Mouse (Mus musculus) urinary bladder, postnatal 4 days (tissue): Measurements from ENCODE around the gene Vps53.

ENCODE experiments used
- DNase-seq, 2 experiments: peaks; one replicate each; pipeline ENCODE4 v3.0.0; 2021 to 2022; ENCODE audit warnings: low spot score in 2 of 2

The Vps53 gene

DNA sequence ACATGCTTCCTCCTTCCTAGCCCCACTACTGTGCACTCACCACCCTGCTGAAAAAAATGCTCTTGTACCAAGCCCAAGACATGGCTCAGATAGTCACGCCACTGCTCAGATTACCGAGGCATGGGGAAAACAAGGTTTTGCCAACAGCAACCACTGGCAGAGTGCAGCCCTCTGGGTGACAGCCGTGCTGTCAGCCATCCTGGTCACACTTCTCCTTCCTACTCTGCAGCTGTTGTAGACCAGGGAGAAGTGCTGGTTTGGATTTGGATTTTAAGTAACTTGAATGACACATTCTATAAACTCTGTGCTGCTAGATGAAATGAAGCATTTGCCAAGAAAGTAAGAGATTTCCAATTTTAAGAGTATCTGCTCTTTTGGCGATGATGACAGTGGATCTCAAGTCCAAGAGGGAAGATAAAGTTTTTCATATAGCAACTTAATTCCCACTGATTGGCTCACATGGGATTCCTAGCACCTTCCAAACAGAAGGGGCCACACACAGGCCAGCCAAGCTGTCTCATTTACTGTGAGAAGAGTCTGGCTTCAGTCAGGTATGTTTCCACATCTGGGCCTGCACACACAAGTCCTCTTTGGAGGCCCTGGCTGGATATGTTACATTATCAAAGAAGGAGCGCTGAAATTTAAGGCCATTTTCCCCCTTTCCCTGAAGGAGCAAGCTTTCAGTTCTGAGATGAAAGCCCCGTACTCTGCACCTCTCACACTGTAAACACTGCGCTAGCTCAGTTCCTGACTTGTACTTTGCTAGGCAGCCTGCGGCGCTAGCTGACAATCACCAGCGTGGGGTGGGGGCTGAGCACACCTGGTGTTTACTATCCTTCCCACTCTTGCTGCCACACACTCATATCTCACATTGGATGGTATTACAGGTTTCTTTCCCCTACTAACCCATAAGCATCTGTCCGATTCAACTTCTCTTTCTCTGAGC, 72.6 kb downstream of the Vps53 start:
- DNase-seq: no peak

- DNase-seq: no peak
Observed at GRCm38 (mm10) chr11:76101154-76101553, 78.3 kb downstream of the Vps53 start.

GRCm38 (mm10) chr11:76099193-76099975, 80.1 kb downstream of the Vps53 start:
- no peak for DNase-seq

DNA sequence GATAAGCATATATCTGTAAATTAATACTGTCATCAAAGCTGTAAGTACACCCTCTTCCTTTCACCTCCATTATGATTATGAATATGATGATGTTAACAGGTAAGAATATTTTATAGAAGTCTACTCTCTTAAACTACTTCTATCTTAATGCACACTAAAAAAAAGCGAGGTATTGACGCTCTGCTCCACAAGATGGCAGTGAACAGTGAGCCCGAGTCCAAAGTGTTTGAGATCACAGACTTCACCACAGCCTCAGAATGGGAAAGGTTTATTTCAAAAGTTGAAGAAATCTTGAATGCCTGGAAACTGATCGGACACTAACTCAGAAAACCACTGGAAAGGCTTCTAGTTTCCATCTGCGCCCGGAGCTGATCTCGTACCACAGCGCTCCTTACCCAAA, 85.8 kb downstream of the Vps53 start:
- no peak for DNase-seq

DNA sequence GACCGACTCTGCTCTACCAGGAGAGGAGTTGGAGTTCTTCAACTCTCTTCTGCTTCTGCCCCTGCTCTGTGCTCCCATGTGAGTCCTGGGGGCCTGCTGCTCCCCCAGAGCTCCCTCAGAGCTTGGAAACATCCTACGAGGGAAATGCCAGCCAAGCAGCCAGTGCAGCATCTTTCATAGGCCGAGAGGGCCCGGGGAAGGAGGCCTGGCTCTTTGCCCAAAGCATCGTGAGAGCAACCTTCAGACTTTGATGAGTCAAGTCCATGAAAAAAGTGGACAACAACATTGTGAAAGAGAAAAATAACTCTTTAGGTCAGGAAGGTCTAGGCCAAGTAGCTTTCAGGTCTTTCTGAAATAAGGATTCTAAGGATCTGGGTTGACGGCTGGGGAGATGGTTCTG, 89.7 kb downstream of the Vps53 start:
- DNase-seq: no peak

GRCm38 (mm10) chr11:76088506-76088905, 90.9 kb downstream of the Vps53 start:
- DNase-seq: no peak

DNA sequence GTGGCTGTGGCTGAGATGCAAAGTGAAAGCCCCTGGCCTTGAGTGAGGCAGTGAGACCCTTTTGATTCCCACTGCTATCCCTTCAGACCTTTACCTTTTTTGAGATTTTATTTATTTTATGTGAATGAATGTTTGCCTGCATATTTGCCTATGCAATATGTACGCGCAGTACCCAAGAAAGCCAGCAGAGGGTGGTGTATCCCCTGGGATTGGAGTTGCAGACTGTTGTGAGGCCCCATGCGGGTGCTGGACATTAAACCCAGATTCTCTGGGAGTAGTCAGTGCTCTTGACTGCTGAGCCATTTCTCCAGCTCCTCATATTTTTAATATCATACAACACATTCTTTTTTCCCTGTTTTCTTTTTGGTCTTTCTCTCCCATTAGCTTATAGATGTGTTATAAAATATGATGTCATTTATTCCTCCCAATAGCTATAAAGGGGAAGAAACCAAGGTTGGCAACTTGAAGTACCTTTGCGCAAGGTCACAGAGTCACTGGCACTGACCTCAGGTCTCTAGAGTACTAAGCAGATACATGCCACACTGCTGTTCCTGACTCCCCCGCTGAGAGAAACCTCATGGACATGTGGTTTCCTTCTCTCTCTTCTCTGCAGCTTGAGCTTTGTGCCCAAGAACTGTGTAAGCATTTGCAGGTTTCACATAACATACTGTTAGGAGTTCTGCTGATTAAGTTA, 93.4 kb downstream of the Vps53 start:
- peak in 1 of 2 experiments; percentile 66 for DNase-seq

DNA sequence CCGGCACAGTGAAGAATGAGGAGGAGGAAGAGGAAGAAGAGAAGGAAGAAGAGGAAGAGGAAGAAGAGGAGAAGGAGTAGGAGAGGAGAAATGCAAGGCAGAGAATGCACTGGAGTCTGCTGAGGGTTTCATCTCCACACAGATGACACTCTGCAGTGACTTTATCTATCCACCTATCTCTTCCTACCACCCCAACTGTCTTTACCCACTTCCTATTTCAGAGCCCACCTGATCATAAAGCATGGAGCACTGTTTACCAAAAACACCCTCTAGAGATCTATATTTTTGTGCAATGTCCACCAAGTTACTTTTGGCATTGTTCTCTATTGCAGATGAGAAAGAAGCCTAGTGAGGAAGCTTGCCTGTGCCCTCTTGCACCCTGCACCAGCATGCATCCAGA, 94.5 kb downstream of the Vps53 start:
- no peak for DNase-seq

- no peak for DNase-seq
Observed at GRCm38 (mm10) chr11:76083941-76084367, 95.5 kb downstream of the Vps53 start.

DNA sequence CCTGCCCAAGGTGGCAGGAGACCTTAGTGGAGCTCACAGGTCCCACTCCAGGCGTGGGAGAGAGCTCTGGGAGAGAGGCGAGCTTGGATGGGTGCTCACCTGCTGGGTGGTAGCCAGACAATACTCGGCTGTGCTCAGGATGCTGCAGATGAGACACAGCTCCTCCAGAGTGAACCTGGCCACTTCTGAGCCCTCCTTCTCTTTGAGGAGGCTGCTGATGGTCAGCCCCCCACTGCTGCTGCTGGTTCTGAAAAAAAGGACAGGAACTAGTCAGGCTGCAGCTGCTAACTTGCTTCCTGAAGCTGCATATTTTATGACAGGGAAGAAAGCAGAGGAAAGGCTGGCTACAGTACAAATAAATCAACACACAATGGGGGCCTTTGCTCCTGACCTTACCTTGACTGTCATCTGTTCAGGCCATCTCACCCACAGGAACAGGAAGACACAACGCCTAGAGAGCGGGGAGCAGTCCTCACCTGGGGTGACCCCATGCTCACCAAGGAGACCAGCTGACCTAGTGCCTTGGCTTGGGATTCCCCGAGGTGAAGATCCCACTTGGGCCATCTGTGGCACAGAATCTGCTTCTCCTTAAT, 98.3 kb downstream of the Vps53 start:
- no peak for DNase-seq

DNA sequence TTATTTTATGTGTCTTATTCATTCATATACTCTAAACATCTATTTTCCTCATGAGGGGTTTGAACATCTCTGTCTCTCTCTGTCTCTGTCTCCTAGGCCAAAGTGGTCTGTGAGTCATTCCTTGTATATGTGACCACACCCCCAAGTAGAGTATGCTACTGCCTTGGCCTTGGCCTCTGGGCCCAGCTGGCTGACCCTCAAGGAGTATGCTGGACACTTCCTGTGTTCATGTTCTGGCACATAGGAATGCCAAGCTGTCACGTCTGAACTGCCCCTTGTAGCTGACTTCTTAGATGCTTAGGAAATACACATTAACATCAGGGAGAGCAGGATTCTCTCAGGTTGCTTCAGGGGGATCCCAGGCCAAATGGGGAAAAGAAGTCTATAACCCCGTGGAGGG, 99.2 kb downstream of the Vps53 start:
- DNase-seq: no peak

GRCm38 (mm10) chr11:76077341-76077740, 102.1 kb downstream of the Vps53 start:
- DNase-seq: no peak

- no peak for DNase-seq
Observed at GRCm38 (mm10) chr11:76074296-76075093, 105.0 kb downstream of the Vps53 start.

- DNase-seq: no peak
Observed at GRCm38 (mm10) chr11:76069816-76070215, 109.6 kb downstream of the Vps53 start.

- DNase-seq: no peak
Observed at GRCm38 (mm10) chr11:76066563-76067156, 112.8 kb downstream of the Vps53 start.

DNA sequence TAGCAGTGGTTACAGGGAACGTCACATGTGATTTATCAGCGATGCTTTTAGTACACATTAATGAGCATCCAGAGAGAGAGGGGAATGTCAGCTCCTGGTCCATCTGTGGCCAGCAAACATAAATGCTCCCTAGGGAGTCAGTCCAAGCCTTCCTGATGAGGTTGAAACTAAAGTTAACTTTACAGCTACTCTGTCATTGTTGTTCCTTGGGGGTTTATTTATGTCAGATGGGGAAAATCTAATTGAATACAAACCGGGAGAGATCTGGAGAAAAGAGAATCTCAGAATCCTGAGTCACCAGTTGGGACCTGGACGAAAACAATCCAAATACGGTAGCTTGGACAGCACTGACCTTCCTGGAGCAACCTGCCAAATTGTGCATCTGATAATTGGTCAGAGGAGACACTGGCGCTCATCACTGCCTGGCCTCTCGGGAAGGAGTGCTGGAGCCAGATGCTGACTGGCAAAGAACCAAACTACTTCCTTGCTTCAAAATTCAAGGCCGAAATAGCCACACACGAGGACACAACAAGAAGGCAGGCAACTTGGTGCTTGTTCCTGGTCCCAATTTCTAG, 113.8 kb downstream of the Vps53 start:
- peak in 1 of 2 experiments; percentile 44 for DNase-seq

DNA sequence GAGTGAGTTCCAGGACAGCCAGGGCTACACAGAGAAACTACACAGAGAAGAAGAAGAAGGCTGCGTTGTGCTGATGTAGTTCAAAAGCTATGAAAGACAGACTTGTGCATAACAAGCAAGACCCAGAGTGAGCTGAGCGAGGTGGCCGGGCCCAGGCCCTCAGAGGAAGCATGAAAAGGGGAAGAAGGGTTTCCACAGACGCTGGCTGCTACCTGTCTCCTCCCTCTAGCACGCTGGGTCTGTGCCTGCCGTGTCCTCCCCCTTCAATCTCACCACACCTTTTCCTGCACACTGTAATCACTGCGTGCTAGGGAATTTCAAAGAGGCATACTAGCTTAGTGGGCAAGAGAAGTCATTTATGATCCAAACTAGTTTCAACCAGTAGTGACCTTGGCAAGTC, 115.0 kb downstream of the Vps53 start:
- no peak for DNase-seq

GRCm38 (mm10) chr11:76060906-76061305, 118.5 kb downstream of the Vps53 start:
- no peak for DNase-seq

GRCm38 (mm10) chr11:76059971-76060370, 119.5 kb downstream of the Vps53 start:
- peak in 1 of 2 experiments; percentile 31 for DNase-seq

GRCm38 (mm10) chr11:76056487-76056886, 123.0 kb downstream of the Vps53 start:
- DNase-seq: no peak
